Mouse (Mus musculus): ENCODE measurements around the gene Gm49450.

DNA sequence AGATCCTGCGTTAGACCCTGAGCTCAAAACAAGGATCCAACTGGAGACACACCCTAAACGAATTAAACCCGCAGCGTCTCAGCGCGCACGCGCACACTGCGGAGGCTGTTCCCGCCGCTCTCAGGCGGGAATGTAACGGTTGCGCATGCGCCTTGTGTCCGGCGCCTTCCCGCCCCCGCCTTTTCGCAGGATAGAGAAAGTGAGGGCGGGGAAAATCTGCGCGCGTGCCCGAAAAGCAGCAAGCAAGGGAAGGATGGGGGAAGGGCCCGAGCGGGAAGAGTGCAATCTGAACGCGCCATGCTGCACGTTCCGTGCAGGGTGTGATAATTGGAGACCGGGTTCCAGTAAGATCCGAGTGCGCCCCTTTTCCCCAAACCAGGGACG lies 19.5 kb downstream of the Gm49450 start:
- TF ChIP-seq CTCF (IDR thresholded peaks at IDR 0.05; ENCODE audit: borderline replicate concordance, insufficient read depth, low read length) = no peak
- TF ChIP-seq POLR2A (IDR thresholded peaks at IDR 0.05; ENCODE audit: low read depth, low read length) = peak; percentile 36; the same call in 1 of the 2 replicates
